Mouse (Mus musculus) embryo, embryonic 11.5 days (tissue): Measurements from ENCODE around the gene Glud1.
"Not testable (repeated sequence)": the region's sequence is repeated elsewhere in the genome, so short reads cannot be mapped to it uniquely, and the experiment has no call there.

ENCODE experiments used
- DNase-seq: peaks from one replicate; pipeline ENCODE4 v3.0.0-alpha.2; 2012; ENCODE audit warnings: low read depth, low spot score

Glud1 gene

GRCm38 (mm10) chr14:34352523-34352922, 42.0 kb downstream of the Glud1 start:
- no peak for DNase-seq

GRCm38 (mm10) chr14:34353326-34353725, 42.8 kb downstream of the Glud1 start:
- DNase-seq = no peak

DNA sequence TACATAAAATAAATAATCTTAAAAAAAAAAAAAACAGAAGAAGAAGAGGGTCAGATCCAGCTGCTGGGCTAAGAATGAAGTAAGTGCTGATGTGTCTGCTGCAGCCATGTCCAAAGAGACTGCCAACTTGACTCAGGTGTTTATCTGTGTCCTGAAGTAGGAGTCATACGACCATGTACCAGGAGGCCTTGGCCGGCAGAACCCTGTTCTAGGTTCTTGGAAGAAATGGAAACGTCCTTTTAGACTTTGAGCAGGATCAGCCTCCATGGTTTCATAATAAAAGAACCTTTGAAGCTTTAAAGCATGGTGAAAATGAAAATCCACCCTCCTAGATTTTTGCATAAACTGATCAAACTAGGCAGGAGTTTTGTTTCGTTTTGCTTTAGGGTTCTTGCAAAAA, 43.9 kb downstream of the Glud1 start:
- no peak for DNase-seq

DNA sequence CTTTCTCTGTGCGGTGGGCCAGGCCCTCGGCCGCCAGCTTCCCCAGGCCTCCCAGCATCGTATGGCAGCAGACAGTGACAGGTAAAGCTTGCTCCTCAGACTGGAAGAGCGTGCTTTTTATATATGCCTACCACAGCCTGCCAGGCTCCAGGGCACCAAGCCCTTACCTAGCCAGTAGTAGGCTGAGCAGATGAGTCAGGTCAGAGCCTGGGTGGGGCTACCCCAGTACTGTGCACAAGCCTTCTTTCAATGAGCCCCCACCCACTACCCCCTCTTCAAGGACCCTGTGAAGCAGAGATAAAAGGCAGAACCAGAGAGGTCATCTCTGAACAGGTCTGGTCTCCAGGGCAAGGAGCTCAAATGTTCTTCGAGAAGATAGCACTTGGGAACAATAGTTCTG, 44.8 kb downstream of the Glud1 start, which contains the start of gene Fam25c:
Gene Fam25c (minus strand): TSS at position 133 of the 400 bp plus-strand sequence.
- no peak for DNase-seq

GRCm38 (mm10) chr14:34357671-34358455, 47.3 kb downstream of the Glud1 start:
- no peak for DNase-seq

GRCm38 (mm10) chr14:34359676-34360244, 49.2 kb downstream of the Glud1 start:
- no peak for DNase-seq

DNA sequence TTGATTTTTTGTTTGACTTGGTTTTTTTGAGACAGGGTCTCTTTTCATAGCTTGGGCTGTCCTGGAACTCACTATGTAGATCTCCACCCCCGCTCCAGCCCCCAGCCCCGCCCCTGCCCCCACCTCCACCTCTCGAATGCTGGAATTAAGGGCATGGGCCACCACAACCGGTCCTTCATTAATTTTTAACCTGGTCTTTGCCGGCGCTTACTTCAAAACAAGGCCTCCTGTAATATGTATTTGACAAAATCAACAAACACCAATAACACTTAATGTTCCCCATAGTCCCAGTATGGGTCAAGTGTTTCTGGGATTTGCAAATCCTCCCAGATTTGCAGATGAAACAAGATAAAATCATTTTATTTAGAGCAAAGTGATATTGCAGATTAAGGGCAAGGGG, 49.7 kb downstream of the Glud1 start:
- no peak for DNase-seq

- no peak for DNase-seq
Measured at GRCm38 (mm10) chr14:34362135-34362534, 51.6 kb downstream of the Glud1 start.

GRCm38 (mm10) chr14:34362726-34363445, 52.4 kb downstream of the Glud1 start:
- no peak for DNase-seq

DNA sequence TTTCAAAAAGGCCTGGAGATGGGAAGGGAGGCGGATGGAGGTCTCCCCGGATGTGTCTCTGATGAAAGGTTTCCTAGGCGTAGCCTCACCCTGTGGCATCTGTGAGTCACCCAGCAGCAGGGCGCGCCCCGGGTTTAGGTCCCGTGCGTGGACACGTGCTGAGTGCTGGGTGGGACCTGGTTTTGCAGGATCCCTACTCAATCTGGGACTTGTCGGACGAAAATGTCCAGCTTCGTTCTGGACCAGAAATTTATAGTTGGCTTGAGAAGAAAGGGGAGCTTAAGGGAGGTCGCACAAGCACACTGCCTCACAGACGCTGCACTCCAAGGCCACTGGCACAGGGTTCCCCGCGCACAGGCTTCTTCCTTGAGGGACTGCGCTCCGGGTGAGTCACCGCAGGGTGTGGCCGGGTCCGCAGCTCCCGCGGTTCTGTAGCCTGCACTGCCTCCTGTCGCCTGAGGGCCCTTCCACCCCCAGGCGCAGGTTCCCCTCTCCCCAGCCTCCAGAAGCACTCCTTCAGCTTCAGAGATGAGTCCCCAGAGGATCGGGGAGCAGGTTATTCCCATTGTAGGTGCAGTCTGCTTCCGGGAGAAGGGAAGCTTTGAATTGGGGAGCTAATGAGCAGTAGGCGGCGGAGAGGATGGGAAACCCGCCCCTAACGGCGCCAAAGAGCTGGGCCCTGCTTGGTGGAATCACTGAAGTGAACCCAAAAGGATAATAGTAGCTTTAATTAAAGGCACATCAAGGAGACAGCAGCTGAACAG, 53.1 kb downstream of the Glud1 start:
- DNase-seq = no peak

DNA sequence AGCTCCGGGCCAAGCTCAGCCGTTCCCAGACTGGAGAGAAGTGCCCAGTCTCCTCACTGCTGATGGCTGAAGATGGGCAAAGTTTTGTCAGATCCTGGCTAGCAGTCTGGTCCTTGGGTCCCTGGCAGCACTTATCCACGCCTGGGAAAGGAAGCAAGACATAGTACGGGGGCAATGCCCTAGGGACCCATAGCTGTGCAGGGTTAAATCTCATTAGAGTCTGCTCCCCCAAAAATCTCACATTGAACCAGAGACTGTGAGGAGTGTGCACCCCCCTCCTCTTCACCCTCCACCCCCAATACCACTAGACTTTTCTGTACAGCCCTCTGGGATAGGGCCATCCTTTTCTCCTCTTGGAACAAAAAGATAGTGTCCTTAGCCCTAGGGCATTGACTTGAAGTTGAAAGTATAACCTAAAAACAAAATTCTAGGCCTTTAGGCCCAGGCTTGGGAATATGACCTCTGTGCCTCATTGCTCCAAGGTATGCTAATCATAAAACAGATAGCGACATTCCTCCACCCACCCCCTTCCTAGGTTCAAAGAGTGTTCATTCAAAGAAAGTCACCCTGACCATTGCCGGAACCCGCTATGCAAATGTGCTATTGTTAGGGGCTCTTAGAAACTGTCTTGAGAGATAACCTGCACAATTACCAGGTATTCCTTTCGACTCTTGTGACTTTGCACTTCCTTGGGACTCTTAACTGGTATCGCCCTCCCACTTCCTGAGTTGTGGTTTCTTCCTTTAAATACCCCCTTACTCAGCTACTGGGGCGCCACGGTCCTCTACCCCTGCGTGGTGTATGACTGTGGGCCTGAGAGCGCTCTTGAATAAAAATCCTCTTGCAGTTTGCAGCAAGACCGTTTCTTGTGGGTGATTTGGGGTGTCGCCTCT, 54.0 kb downstream of the Glud1 start:
- DNase-seq = not testable (repeated sequence)

DNA sequence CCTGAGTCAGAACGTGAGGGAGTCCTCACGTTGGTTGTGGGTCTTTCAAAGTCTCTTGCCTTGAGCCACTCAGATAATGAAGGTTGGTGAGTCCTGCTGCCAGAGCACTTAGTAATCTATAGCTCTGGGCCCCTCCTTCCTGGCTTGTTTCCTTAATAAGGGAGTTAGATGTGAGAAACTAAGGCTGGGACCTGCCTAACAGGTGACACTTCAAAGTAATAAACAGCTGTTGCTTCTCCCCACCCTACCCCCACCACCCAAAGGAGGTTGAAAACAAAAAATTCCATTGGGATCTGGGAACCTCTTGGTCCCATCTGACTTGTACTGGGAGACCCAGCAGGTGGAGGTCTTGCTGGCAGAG, 54.6 kb downstream of the Glud1 start:
- DNase-seq = no peak

GRCm38 (mm10) chr14:34370203-34370602, 59.7 kb downstream of the Glud1 start:
- DNase-seq = no peak

GRCm38 (mm10) chr14:34370921-34371320, 60.4 kb downstream of the Glud1 start:
- no peak for DNase-seq

GRCm38 (mm10) chr14:34371763-34372162, 61.2 kb downstream of the Glud1 start:
- DNase-seq = no peak

GRCm38 (mm10) chr14:34372646-34373045, 62.1 kb downstream of the Glud1 start:
- DNase-seq = no peak

- no peak for DNase-seq
Measured at GRCm38 (mm10) chr14:34373581-34373980, 63.1 kb downstream of the Glud1 start.

GRCm38 (mm10) chr14:34374577-34374976, 64.0 kb downstream of the Glud1 start, which contains the start of gene Sncg:
TSS of gene Sncg (minus strand) at chr14:34374789.
- DNase-seq = no peak

DNA sequence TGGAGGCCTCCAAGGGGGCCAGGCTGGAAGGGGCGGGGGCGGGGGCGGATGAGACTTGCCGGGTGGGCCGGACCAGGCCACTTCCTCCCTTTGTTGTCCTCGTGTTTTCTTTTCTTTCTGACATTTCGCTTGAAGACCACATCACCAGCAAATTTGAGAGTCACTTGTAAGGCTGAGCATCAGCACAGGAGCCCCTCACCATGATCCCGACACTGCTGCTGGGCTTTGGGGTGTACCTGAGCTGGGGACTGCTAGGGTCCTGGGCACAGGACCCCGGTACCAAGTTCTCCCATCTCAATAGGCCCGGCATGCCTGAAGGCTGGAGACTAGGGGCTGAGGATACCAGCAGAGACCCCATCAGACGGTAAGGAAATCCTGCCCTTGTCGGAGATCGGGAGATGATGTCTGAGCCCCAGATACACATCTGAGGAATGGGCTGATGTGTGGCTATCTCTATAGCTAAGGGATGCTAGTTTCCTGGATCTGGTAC, 64.9 kb downstream of the Glud1 start, which contains the start of gene Mmrn2:
Gene Mmrn2 (plus strand): TSS at position 51 of the 490 bp plus-strand sequence.
- DNase-seq = no peak

DNA sequence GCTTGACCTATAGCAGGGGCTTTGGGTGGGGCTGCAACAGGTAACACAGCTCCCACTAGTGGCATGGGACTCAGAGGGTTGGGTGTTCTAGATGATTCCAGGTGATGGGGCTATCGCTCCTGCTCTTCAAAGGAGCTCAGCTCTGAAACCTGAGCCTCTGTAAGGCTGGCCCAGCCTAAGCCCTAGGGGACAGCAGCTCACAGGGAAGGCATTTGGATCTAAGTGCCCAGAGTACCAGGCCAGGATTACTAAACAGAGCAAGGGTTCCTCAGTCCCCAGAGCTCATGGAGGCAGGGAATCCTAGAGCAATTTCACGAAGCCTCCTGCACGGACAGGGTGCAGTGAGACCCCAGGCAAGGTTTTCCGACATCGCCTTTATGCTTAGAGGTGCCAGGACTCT, 65.4 kb downstream of the Glud1 start:
- DNase-seq = no peak

GRCm38 (mm10) chr14:34377121-34377520, 66.6 kb downstream of the Glud1 start:
- DNase-seq = no peak
